ENCODE assay signal across 8 mouse cellular contexts in the genomic region with DNA sequence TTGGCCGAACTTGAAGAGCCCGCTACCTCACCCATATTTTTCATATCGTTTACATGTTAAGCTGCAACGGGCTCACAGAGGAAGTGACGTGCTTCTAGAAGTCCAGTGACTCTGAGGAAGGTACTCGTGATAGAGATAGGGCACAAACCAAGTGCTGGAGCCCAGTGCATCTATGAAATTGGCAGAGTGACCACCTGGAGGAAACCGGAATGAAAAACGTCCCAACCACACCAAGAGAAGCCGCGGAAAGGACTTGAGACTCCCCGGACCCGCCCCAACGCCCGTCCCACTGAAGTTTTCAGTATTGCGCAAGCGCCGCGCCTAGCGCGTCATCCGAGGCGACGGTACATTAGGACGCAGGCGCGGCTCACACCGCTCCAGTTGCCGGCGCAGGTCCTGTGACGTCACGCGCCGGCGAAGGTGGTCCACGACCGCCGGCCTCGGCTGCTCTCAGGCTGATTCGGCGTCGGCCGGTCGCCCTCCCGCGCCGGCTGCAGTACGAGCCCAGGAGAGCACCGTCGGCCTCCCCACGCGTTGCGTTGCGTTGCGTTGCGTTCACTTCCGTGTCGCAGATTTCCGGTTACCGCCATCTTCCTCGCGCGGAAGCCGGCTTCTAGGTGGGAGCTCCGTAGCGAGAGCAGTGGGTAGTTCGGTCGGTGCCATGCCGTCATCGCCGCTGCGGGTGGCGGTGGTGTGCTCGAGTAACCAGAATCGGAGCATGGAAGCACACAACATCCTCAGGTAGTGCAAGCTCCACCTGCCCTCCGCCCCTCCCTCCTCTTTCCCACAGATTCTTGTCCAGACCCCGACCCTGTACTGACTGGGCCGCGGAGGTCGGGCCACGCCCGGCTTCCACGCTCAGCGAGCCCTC. TPM values are rescaled to one million over a fixed set of nuclear protein-coding genes. Genes with fewer than 3 reads are reported as not detected.
A peak's percentile ranks its signal among the peaks of the same experiment; 100 is the strongest.
DNase-seq lines count a peak whose midpoint lies in the region; ATAC-seq and TF ChIP-seq lines count a peak whose summit lies in the region.

A gene (plus strand): TSS at position 80 of the 871 bp plus-strand sequence.

- peaks cover 5% of the 10 kb centered on the region for H3K4me1 ChIP-seq in embryonic facial prominence, embryonic 14.5 days (ENCODE audit: control insufficient read depth, insufficient read depth, low read length)
- no peaks in the 10 kb centered on the region; the same call in 1 of the 2 replicates for H3K4me1 ChIP-seq in limb, embryonic 14.5 days (ENCODE audit: control insufficient read depth, insufficient read depth, low read length)
- peaks cover 3% of the 10 kb centered on the region; the same call in 1 of the 2 replicates for H3K4me1 ChIP-seq in midbrain, postnatal 0 days (ENCODE audit: insufficient read depth, low read length)

- peak within 1 kb of the TSS; percentile 88 for H3K4me2 ChIP-seq in embryonic facial prominence, embryonic 14.5 days (ENCODE audit: low read depth, low read length)
- peak within 1 kb of the TSS; percentile 77 for H3K4me2 ChIP-seq in limb, embryonic 14.5 days (replicated peaks; ENCODE audit: low read depth, low read length, severe bottlenecking)
- peak within 1 kb of the TSS; percentile 83 for H3K4me2 ChIP-seq in midbrain, postnatal 0 days (ENCODE audit: low read depth, low read length, poor library complexity, severe bottlenecking)

- no peaks in the 10 kb centered on the region for H3K9me3 ChIP-seq in embryonic facial prominence, embryonic 14.5 days (ENCODE audit: control insufficient read depth, low read length)
- no peaks in the 10 kb centered on the region for H3K9me3 ChIP-seq in limb, embryonic 14.5 days (ENCODE audit: control insufficient read depth, low read length)
- H3K9me3 ChIP-seq in midbrain, postnatal 0 days (ENCODE audit: low read length): no peaks in the 10 kb centered on the region

- peak; percentile 28; the same call in 1 of the 2 replicates for TF ChIP-seq POLR2A in limb, embryonic 14.5 days (IDR thresholded peaks at IDR 0.05; ENCODE audit: borderline replicate concordance, extremely low read depth, insufficient read depth, insufficient read length)

- H3K4me3 ChIP-seq in embryonic facial prominence, embryonic 14.5 days (ENCODE audit: low read depth, low read length): peak within 1 kb of the TSS; percentile 69
- H3K4me3 ChIP-seq in limb, embryonic 14.5 days (replicated peaks; ENCODE audit: low read length): peak within 1 kb of the TSS; percentile 96
- H3K4me3 ChIP-seq in midbrain, postnatal 0 days (ENCODE audit: low read depth, low read length): peak within 1 kb of the TSS; percentile 89

- no peaks in the 10 kb centered on the region for H3K36me3 ChIP-seq in embryonic facial prominence, embryonic 14.5 days (ENCODE audit: control insufficient read depth, insufficient read depth, low read length)
- H3K36me3 ChIP-seq in limb, embryonic 14.5 days (ENCODE audit: control insufficient read depth, insufficient read depth, low read length): no peaks in the 10 kb centered on the region
- no peaks in the 10 kb centered on the region for H3K36me3 ChIP-seq in midbrain, postnatal 0 days (ENCODE audit: insufficient read depth, low read length)

- no peak for TF ChIP-seq CTCF in midbrain, postnatal 0 days (IDR thresholded peaks at IDR 0.05)

- peak; percentile 91 for DNase-seq in 3T3-L1 (ENCODE audit: low read depth, low spot score)
- peak; percentile 83 to 89 for DNase-seq in adrenal gland, postnatal 4 days (ENCODE audit: low spot score in 2 of 2)
- DNase-seq in embryonic facial prominence, embryonic 14.5 days (ENCODE audit: low spot score): peak; percentile 97
- DNase-seq in heart, adult 8-10 months (ENCODE audit: low spot score): peak; percentile 92
- peak; percentile 95 for DNase-seq in kidney, adult 9 months
- peak; percentile 97 for DNase-seq in limb, embryonic 14.5 days (ENCODE audit: low spot score)
- peak; percentile 98 for DNase-seq in midbrain, postnatal 0 days (ENCODE audit: low spot score)
- DNase-seq in spleen, postnatal 14 days (ENCODE audit: low spot score in 2 of 2): peak; percentile 86 to 91

- peak; percentile 96 for ATAC-seq in embryonic facial prominence, embryonic 14.5 days (ENCODE audit: low read depth)
- ATAC-seq in limb, embryonic 14.5 days (ENCODE audit: low FRiP score, low read depth): peak; percentile 97
- peak; percentile 96 for ATAC-seq in midbrain, postnatal 0 days (ENCODE audit: low FRiP score)

- peak within 1 kb of the TSS; percentile 82 for H3K9ac ChIP-seq in embryonic facial prominence, embryonic 14.5 days (ENCODE audit: low read depth, low read length)
- peak within 1 kb of the TSS; percentile 79 for H3K9ac ChIP-seq in limb, embryonic 14.5 days (ENCODE audit: low read depth, low read length, severe bottlenecking)
- H3K9ac ChIP-seq in midbrain, postnatal 0 days (replicated peaks; ENCODE audit: low read length, poor library complexity, severe bottlenecking): peak within 1 kb of the TSS; percentile 94

- no peaks in the 10 kb centered on the region for H3K27me3 ChIP-seq in embryonic facial prominence, embryonic 14.5 days (replicated peaks; ENCODE audit: control insufficient read depth, insufficient read depth, low read length)
- H3K27me3 ChIP-seq in limb, embryonic 14.5 days (ENCODE audit: control insufficient read depth, insufficient read depth, low read length): no peaks in the 10 kb centered on the region
- no peaks in the 10 kb centered on the region for H3K27me3 ChIP-seq in midbrain, postnatal 0 days (ENCODE audit: insufficient read depth, low read length)

- H3K27ac ChIP-seq in embryonic facial prominence, embryonic 14.5 days (replicated peaks; ENCODE audit: low read depth, low read length): peak within 1 kb of the TSS; percentile 98
- peak within 1 kb of the TSS; percentile 98 for H3K27ac ChIP-seq in limb, embryonic 14.5 days (replicated peaks; ENCODE audit: low read depth, low read length)
- peak within 1 kb of the TSS; percentile 93 for H3K27ac ChIP-seq in midbrain, postnatal 0 days (ENCODE audit: low read depth, low read length)

- WGBS in embryonic facial prominence, embryonic 14.5 days: under 1% methylated on average over 49 of the region's 83 CpGs
- under 1% methylated on average over 83 of the region's 83 CpGs for WGBS in limb, embryonic 14.5 days
- WGBS in midbrain, postnatal 0 days: under 1% methylated on average over 72 of the region's 83 CpGs

RNA-seq across cellular contexts. Expression of the gene that starts here (rescaled TPM):
- total RNA-seq in adrenal gland, postnatal 4 days (2021): 10 to 100 TPM; 88.9 to 96.2 TPM
- 133 and 146 TPM in 2 replicates for polyA plus RNA-seq in embryonic facial prominence, embryonic 14.5 days (2014; fragmentation: Nextera tagmentation; extraction: Ambion mirVana)
- total RNA-seq in heart, adult 8-10 months (2022): 10 to 100 TPM; 43.2 to 53.5 (median 51.2) TPM
- polyA plus RNA-seq in limb, embryonic 14.5 days (2012; rRNA removed): 105 and 115 TPM in 2 replicates
- polyA plus RNA-seq in limb, embryonic 14.5 days (2014; fragmentation: Nextera tagmentation; extraction: Ambion mirVana): 131 and 135 TPM in 2 replicates
- 84.1 and 90.7 TPM in 2 replicates for total RNA-seq in midbrain, postnatal 0 days (2014; rRNA removed)
- 152 and 153 TPM in 2 replicates for polyA plus RNA-seq in midbrain, postnatal 0 days (2015; fragmentation: Nextera tagmentation; extraction: Ambion mirVana)

Comparison
In these comparisons a context has a peak if more than half of its experiments do, and no peak if none do; other contexts are left out.
1. Peak in every context shown above with its lines: DNase-seq, ATAC-seq, H3K4me3 ChIP-seq and H3K27ac ChIP-seq.